Mouse (Mus musculus): ENCODE data around the gene Ttpal. TPM values are rescaled to one million over a fixed set of nuclear protein-coding genes. Genes with fewer than 3 reads are reported as not detected.

The Ttpal gene
- total RNA-seq, 2 experiments from 2014 or later = 10.9 to 15.6 TPM

GRCm38 (mm10) chr2:163657486-163657885 lies 55.4 kb downstream of the Ttpal start:
- ATAC-seq (replicated peaks; ENCODE audit: low FRiP score, low TSS enrichment, poor library complexity, severe bottlenecking) = no peak

DNA sequence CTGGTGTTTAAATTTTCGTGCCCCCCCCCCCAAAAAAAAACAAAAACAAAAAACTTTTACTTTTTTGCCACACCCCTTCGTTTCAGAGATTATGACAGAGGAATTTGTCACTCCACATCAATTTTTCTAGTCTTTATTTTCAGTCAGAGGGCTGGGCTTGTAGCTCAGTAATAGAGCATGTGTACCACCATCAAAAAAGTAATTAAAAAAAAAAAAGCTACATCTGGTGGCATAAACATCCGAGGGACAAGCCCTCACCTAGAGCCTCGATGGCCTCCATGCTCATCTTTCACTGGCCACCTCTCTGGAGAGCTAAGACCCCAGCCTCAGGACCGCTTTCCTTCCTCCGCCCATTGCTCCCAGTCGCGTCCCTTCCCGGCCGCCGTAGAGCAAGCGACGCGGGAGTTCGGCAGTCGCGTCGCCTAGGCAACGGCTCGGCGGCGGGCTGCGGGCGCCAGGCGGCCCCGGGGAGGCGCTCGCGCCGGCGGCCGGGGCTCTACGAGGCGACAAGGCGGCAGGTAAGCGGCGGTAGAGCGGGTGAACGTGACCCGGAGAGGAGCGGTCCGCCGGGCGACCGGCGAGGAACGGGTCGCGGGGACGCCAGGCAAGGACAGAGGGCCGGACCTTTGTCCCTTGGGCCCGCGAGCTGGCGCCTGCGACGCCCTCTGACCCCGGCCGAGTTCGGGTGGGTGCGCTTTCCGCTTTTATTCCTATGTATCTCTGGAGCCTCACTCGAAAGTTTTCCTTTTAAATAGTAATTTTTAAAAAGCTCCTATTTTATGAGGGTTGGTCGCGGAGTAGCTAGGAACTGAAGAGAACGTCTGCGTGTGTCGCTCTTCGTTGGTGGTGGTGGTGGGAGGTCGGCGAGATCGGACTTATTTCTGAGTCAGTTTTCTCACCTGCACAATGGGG lies 56.1 kb downstream of the Ttpal start, which contains the start of gene Pkig:
Gene Pkig, plus strand, starts transcription at position 412 of the 912 bp plus-strand sequence.
- peak; percentile 84 for ATAC-seq (replicated peaks; ENCODE audit: low FRiP score, low TSS enrichment, poor library complexity, severe bottlenecking)

DNA sequence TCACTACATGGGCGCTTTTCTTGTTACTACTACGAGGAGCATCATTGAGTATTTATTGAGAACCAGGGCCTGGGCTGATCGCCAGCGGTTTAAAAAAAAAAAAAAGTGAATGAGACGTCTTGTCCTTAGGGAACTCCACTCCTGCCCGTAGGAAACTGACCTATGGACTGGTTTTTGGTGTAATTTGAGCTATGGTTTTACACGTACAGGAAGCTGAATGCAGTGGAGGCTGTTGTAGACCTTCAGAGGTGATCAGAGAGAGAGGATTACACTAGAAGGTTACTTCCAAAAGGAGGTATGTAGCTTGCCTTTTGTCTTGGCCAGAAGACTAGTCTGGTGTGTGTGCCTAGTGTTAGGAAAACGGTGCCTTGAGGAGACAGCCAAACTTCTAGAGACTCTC lies 56.8 kb downstream of the Ttpal start:
- ATAC-seq (replicated peaks; ENCODE audit: low FRiP score, low TSS enrichment, poor library complexity, severe bottlenecking) = 0 out of 2 replicates have a peak, but pooled peaks have one; percentile 24

DNA sequence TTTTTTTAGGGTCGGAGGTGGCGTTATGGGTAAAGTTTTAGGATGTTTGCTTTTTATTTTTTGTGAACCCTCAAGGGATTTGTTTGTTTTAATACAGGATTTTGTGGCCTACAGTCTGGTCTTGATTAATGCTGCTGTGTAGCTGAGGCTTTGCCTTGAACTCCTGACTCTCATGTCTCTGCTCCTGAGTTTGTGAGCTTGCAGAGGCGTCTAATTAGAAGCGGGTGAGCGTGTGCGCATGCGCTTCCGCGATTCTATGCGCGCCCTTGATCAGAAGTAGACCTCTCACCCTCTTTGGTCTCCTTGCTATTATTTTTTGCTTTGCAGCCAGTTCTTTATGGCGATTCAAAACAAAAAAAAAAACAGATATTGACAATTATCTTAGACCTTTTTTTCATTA lies 57.3 kb downstream of the Ttpal start:
- ATAC-seq (replicated peaks; ENCODE audit: low FRiP score, low TSS enrichment, poor library complexity, severe bottlenecking) = no peak

GRCm38 (mm10) chr2:163660103-163660701 lies 58.1 kb downstream of the Ttpal start:
- peak; percentile 69 for ATAC-seq (replicated peaks; ENCODE audit: low FRiP score, low TSS enrichment, poor library complexity, severe bottlenecking)

DNA sequence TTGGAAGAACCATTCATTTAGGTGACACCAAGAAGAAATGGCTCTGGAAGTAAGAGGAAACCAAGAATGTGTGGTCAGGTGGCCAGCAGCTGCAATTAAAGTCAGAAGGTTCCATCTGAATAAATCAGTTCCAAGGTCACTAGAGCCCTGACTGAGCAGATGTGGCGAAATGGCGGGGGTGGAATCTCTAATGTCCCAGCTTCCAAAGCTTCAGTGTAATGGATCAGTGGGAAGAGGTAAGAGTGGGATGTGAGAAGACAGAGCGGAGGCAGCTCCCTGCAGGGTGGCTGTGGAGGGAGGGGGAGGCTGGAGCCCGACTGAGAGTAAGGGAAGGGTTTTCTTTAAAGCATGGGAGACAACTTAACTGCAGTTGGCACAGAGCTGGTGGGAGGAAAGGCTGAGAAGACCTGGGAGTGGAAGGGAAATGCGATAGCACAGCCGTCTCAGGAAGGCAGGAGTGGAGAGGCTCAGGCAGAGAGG lies 59.3 kb downstream of the Ttpal start:
- no peak for ATAC-seq (replicated peaks; ENCODE audit: low FRiP score, low TSS enrichment, poor library complexity, severe bottlenecking)

- no peak for ATAC-seq (replicated peaks; ENCODE audit: low FRiP score, low TSS enrichment, poor library complexity, severe bottlenecking)
Measured at GRCm38 (mm10) chr2:163662076-163662475, 60.0 kb downstream of the Ttpal start.

DNA sequence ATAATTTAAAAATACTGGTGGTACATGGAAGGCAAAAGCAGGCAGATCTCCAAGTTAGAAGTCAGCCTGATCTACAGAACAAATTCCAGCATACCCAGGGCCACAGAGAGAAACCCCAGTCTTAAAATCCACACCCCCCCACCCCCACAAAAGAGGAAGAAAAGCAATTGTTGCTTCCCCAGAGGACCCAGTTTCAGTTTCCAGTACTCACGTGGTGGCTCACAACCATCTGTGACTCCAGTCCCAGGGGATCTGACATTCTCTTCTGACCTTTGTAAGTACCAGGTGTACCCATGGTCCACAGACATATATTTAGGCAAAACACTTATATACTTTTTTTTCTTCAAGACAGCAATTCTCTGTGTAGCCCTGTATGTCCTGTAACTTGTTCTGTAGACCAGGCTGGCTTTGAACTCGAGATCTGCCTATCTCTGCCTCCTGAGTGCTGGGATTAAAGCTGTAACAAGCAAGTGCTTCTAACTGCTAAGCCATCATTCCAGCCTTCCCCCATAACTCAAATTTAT lies 60.6 kb downstream of the Ttpal start:
- no peak for ATAC-seq (replicated peaks; ENCODE audit: low FRiP score, low TSS enrichment, poor library complexity, severe bottlenecking)

DNA sequence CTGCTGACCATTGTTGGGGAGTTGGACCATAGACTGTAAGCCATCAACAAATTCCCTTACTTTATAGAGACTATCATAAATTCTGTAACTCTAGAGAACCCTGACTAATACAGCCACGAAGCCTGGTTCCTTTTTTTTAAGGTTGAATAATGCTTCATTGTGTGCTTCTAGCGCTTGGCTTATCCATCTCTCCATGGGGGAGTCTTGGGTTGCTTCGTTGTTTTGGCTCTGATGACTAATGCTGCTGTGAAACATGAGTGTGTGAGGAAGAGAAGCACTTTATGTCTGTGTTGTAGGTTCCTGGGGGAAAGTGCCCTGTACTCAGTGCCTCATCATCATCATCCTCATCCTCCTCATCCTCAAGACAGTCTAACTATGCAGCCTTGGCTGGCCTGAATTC lies 61.8 kb downstream of the Ttpal start:
- ATAC-seq (replicated peaks; ENCODE audit: low FRiP score, low TSS enrichment, poor library complexity, severe bottlenecking) = no peak

DNA sequence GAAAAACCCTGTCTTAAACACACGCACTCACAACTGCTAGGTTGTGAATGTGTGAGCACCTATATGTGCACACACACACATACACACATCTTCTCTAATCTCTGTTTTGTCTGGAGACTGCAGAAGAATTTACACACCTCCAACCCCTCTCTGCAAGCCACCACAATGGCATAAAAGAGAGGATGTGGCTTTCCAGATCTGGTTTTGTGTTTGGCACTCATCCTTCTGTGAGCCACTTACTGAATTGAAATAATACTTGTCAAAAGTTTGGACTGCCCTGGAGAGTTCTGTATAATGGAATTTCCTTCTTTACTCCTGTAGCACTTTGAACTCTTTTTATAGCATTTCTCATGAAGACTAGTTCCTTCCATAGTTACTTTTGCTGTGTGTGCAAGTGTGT lies 64.9 kb downstream of the Ttpal start:
- ATAC-seq (replicated peaks; ENCODE audit: low FRiP score, low TSS enrichment, poor library complexity, severe bottlenecking) = no peak

Other genes with a start within 250 kb of the Ttpal start
- not detected in 2 replicates for gene Jph2, start 204.3 kb upstream of the Ttpal start, total RNA-seq (2014; fragmentation: Nextera tagmentation)
- not detected in 2 replicates for gene Jph2, start 204.3 kb upstream of the Ttpal start, total RNA-seq (2017)
- 24.6 and 25.8 TPM in 2 replicates for gene Oser1, start 177.6 kb upstream of the Ttpal start, total RNA-seq (2014; fragmentation: Nextera tagmentation)
- gene Oser1, start 177.6 kb upstream of the Ttpal start, total RNA-seq (2017) = 46.6 and 53.5 TPM in 2 replicates
- not detected in 2 replicates for gene Gdap1l1, start 163.8 kb upstream of the Ttpal start, total RNA-seq (2014; fragmentation: Nextera tagmentation)
- gene Gdap1l1, start 163.8 kb upstream of the Ttpal start, total RNA-seq (2017) = not detected in 2 replicates
- 3.3 and 6.6 TPM in 2 replicates for gene Fitm2, start 129.7 kb upstream of the Ttpal start, total RNA-seq (2014; fragmentation: Nextera tagmentation)
- gene Fitm2, start 129.7 kb upstream of the Ttpal start, total RNA-seq (2017) = 6.2 and 8.8 TPM in 2 replicates
- not detected in 2 replicates for gene R3hdml, start 110.0 kb upstream of the Ttpal start, total RNA-seq (2014; fragmentation: Nextera tagmentation)
- gene R3hdml, start 110.0 kb upstream of the Ttpal start, total RNA-seq (2017) = not detected in 2 replicates
- gene Hnf4a, start 95.5 kb upstream of the Ttpal start, total RNA-seq (2014; fragmentation: Nextera tagmentation) = 0.31 TPM in 1 of 2 replicates, not detected in the other
- 0.56 and 0.84 TPM in 2 replicates for gene Hnf4a, start 95.5 kb upstream of the Ttpal start, total RNA-seq (2017)
- gene Serinc3, start 42.8 kb downstream of the Ttpal start, total RNA-seq (2014; fragmentation: Nextera tagmentation) = 438 and 460 TPM in 2 replicates
- gene Serinc3, start 42.8 kb downstream of the Ttpal start, total RNA-seq (2017) = 469 and 531 TPM in 2 replicates
- 92.1 and 105 TPM in 2 replicates for gene Pkig, start 56.1 kb downstream of the Ttpal start, total RNA-seq (2014; fragmentation: Nextera tagmentation)
- gene Pkig, start 56.1 kb downstream of the Ttpal start, total RNA-seq (2017) = 38.2 and 70.3 TPM in 2 replicates
- 8.0 and 10.6 TPM in 2 replicates for gene Ada, start 147.9 kb downstream of the Ttpal start, total RNA-seq (2014; fragmentation: Nextera tagmentation)
- gene Ada, start 147.9 kb downstream of the Ttpal start, total RNA-seq (2017) = 9.1 and 14.4 TPM in 2 replicates
- not detected in 2 replicates for gene Ccn5, start 218.5 kb downstream of the Ttpal start, total RNA-seq (2014; fragmentation: Nextera tagmentation)
- not detected in 2 replicates for gene Ccn5, start 218.5 kb downstream of the Ttpal start, total RNA-seq (2017)

Data from megakaryocyte-erythroid progenitor cell, adult 5-6 weeks (primary cell).